Mouse (Mus musculus): ENCODE results near the gene Mogs. TPM values are rescaled to one million over a fixed set of nuclear protein-coding genes. Genes with fewer than 3 reads are reported as not detected.

Mogs gene
- polyA plus RNA-seq, 1 experiment from 2014 or later, result 6.8 TPM

- no peak overlapping the region for H3K4me2 ChIP-seq (ENCODE audit: low read depth, low read length)
Measured at GRCm38 (mm10) chr6:83071220-83071619, 44.1 kb upstream of the Mogs start.

DNA sequence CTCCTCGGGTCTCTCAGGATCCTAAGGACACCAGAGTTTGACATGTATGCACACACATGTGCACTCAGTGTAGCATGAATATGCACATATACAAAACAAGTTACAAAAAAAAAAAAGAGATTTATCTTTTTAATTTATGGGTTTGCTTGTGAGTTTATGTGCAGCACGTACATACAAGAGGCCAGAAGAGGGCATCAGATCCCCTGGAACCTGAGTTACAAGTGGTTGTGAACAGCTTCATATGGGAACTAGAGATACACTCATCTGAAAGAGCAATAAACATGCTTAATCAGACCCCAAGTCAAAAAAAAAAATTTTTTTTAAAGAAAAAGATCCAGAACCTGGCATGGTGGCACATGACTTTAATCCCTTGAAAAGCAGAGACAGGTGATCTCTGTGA lies 40.3 kb upstream of the Mogs start:
- no peak overlapping the region for H3K4me2 ChIP-seq (ENCODE audit: low read depth, low read length)
- WGBS (ENCODE audit: insufficient replicate concordance), result 13% methylated on average over 2 of the region's 2 CpGs
- ATAC-seq (ENCODE audit: low read depth), result no peak

More at GRCm38 (mm10) chr6:83071220-83071619, 44.1 kb upstream of the Mogs start:
- Histone ChIP-seq H3K4me1 (ENCODE audit: control insufficient read depth, low read depth, low read length) (peaks cover 19% of the 10 kb centered on the region), H3K27ac (ENCODE audit: low read length) (no peak overlapping the region), H3K9me3 (replicated peaks; ENCODE audit: control insufficient read depth, low read length) (no peaks in the 10 kb centered on the region), H3K4me3 (ENCODE audit: low read depth, low read length) (no peak overlapping the region), H3K27me3 (ENCODE audit: control insufficient read depth, insufficient read depth, low read depth, low read length) (peaks cover 98% of the 10 kb centered on the region), H3K36me3 (ENCODE audit: control insufficient read depth, insufficient read depth) (no peaks in the 10 kb centered on the region), H3K9ac (ENCODE audit: low read depth, low read length) (no peak overlapping the region)
- 2% methylated on average over 24 of the region's 24 CpGs for WGBS (ENCODE audit: insufficient replicate concordance)
- ATAC-seq (ENCODE audit: low read depth), result no peak

GRCm38 (mm10) chr6:83077630-83078323 lies 37.5 kb upstream of the Mogs start, which contains the start of gene Pcgf1:
Gene Pcgf1, plus strand, starts transcription at chr6:83077869.
- Histone ChIP-seq H3K9me3 (replicated peaks; ENCODE audit: control insufficient read depth, low read length) (no peaks in the 10 kb centered on the region), H3K27me3 (ENCODE audit: control insufficient read depth, insufficient read depth, low read depth, low read length) (peaks cover 39% of the 10 kb centered on the region), H3K4me3 (ENCODE audit: low read depth, low read length) (peak within 1 kb of the TSS; percentile 87), H3K9ac (ENCODE audit: low read depth, low read length) (peak within 1 kb of the TSS; percentile 92), H3K36me3 (ENCODE audit: control insufficient read depth, insufficient read depth) (peaks cover 2% of the 10 kb centered on the region; the same call in 1 of the 2 replicates), H3K4me1 (ENCODE audit: control insufficient read depth, low read depth, low read length) (peaks cover 11% of the 10 kb centered on the region), H3K4me2 (ENCODE audit: low read depth, low read length) (peak within 1 kb of the TSS; percentile 98), H3K27ac (ENCODE audit: low read length) (peak within 1 kb of the TSS; percentile 83)
- ATAC-seq (ENCODE audit: low read depth), result peak; percentile 33
- under 1% methylated on average over 54 of the region's 54 CpGs for WGBS (ENCODE audit: insufficient replicate concordance)

More for the DNA sequence above, 40.3 kb upstream of the Mogs start:
- no peak overlapping the region for H3K9ac ChIP-seq (ENCODE audit: low read depth, low read length)
- no peaks in the 10 kb centered on the region for H3K9me3 ChIP-seq (replicated peaks; ENCODE audit: control insufficient read depth, low read length)
- H3K4me3 ChIP-seq (ENCODE audit: low read depth, low read length), result no peak overlapping the region
- no peaks in the 10 kb centered on the region for H3K36me3 ChIP-seq (ENCODE audit: control insufficient read depth, insufficient read depth)
- peaks cover 67% of the 10 kb centered on the region for H3K27me3 ChIP-seq (ENCODE audit: control insufficient read depth, insufficient read depth, low read depth, low read length)
- peaks cover 25% of the 10 kb centered on the region for H3K4me1 ChIP-seq (ENCODE audit: control insufficient read depth, low read depth, low read length)
- no peak overlapping the region for H3K27ac ChIP-seq (ENCODE audit: low read length)

DNA sequence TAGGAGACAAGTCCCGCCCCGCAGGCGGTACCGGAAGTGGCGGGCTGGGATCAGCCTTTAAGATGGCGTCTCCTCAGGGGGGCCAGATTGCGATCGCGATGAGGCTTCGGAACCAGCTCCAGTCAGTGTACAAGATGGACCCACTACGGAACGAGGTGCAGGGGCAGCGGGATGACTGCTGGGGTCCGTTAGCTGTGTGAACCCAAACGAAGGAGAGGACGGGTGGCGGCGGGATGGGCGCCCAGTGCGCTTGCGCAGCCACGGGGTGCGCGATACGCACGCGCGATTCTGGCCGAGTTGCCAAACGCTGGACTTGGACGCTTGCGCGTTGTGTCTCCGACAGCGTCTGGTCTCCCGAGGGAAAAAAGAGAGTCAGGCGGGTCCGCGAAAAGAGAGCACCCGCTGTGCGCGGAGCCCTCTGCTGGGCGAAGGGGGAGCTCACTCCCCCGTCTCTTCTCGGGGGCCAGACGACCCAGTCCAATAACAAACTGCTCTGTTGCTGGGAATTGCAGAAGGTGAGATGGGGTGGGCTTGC lies 36.9 kb upstream of the Mogs start:
- under 1% methylated on average over 46 of the region's 46 CpGs for WGBS (ENCODE audit: insufficient replicate concordance)
- peak; percentile 92 for ATAC-seq (ENCODE audit: low read depth)
- Histone ChIP-seq H3K4me2 (ENCODE audit: low read depth, low read length) (peak overlapping the region; percentile 98), H3K9me3 (replicated peaks; ENCODE audit: control insufficient read depth, low read length) (no peaks in the 10 kb centered on the region), H3K27ac (ENCODE audit: low read length) (peak overlapping the region; percentile 83), H3K4me3 (ENCODE audit: low read depth, low read length) (peak overlapping the region; percentile 87), H3K4me1 (ENCODE audit: control insufficient read depth, low read depth, low read length) (peaks cover 11% of the 10 kb centered on the region), H3K27me3 (ENCODE audit: control insufficient read depth, insufficient read depth, low read depth, low read length) (peaks cover 40% of the 10 kb centered on the region), H3K9ac (ENCODE audit: low read depth, low read length) (peak overlapping the region; percentile 92), H3K36me3 (ENCODE audit: control insufficient read depth, insufficient read depth) (peaks cover 2% of the 10 kb centered on the region; the same call in 1 of the 2 replicates)

DNA sequence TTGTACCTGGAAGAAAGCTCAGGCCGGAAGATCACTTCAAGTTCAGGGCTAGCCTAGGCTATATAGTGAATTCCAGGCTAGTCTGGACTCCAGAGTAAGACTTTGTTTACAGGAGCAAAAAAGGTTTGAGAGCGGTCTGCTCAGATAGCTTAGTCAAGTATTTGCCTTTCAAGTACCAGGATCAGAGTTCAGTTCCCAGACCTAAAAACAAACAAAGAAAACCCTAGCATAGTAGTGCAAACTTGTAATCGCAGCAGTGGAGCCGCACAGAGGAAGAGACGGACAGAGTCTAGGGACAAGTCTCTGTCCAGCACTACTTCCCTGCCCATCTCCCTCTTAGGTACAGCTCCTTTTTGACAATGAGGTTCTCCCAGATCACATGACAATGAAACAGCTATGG lies 35.1 kb upstream of the Mogs start:
- no peak overlapping the region for H3K9ac ChIP-seq (ENCODE audit: low read depth, low read length)
- H3K27me3 ChIP-seq (ENCODE audit: control insufficient read depth, insufficient read depth, low read depth, low read length), result peaks cover 41% of the 10 kb centered on the region
- no peak overlapping the region for H3K27ac ChIP-seq (ENCODE audit: low read length)
- H3K4me2 ChIP-seq (ENCODE audit: low read depth, low read length), result no peak overlapping the region
- peaks cover 11% of the 10 kb centered on the region for H3K4me1 ChIP-seq (ENCODE audit: control insufficient read depth, low read depth, low read length)
- no peaks in the 10 kb centered on the region for H3K9me3 ChIP-seq (replicated peaks; ENCODE audit: control insufficient read depth, low read length)
- peaks cover 2% of the 10 kb centered on the region; the same call in 1 of the 2 replicates for H3K36me3 ChIP-seq (ENCODE audit: control insufficient read depth, insufficient read depth)
- no peak overlapping the region for H3K4me3 ChIP-seq (ENCODE audit: low read depth, low read length)
- 75% methylated on average over 5 of the region's 5 CpGs for WGBS (ENCODE audit: insufficient replicate concordance)
- no peak for ATAC-seq (ENCODE audit: low read depth)

- Histone ChIP-seq H3K4me2 (ENCODE audit: low read depth, low read length) (no peak overlapping the region), H3K4me1 (ENCODE audit: control insufficient read depth, low read depth, low read length) (peaks cover 8% of the 10 kb centered on the region), H3K27me3 (ENCODE audit: control insufficient read depth, insufficient read depth, low read depth, low read length) (peaks cover 58% of the 10 kb centered on the region), H3K9me3 (replicated peaks; ENCODE audit: control insufficient read depth, low read length) (no peaks in the 10 kb centered on the region), H3K27ac (ENCODE audit: low read length) (no peak overlapping the region), H3K9ac (ENCODE audit: low read depth, low read length) (no peak overlapping the region), H3K36me3 (ENCODE audit: control insufficient read depth, insufficient read depth) (peaks cover 2% of the 10 kb centered on the region; the same call in 1 of the 2 replicates), H3K4me3 (ENCODE audit: low read depth, low read length) (no peak overlapping the region)
- 48% methylated on average over 5 of the region's 5 CpGs for WGBS (ENCODE audit: insufficient replicate concordance)
- no peak for ATAC-seq (ENCODE audit: low read depth)
Measured at GRCm38 (mm10) chr6:83083497-83083896, 31.8 kb upstream of the Mogs start.

GRCm38 (mm10) chr6:83084477-83084876 lies 30.8 kb upstream of the Mogs start:
- WGBS (ENCODE audit: insufficient replicate concordance), result 17% methylated on average over 6 of the region's 6 CpGs
- H3K4me1 ChIP-seq (ENCODE audit: control insufficient read depth, low read depth, low read length), result no peaks in the 10 kb centered on the region; the same call in none of the 2 replicates
- no peak for ATAC-seq (ENCODE audit: low read depth)
- peaks cover 2% of the 10 kb centered on the region; the same call in 1 of the 2 replicates for H3K36me3 ChIP-seq (ENCODE audit: control insufficient read depth, insufficient read depth)
- no peaks in the 10 kb centered on the region for H3K9me3 ChIP-seq (replicated peaks; ENCODE audit: control insufficient read depth, low read length)
- H3K27ac ChIP-seq (ENCODE audit: low read length), result no peak overlapping the region
- no peak overlapping the region for H3K4me2 ChIP-seq (ENCODE audit: low read depth, low read length)
- H3K4me3 ChIP-seq (ENCODE audit: low read depth, low read length), result no peak overlapping the region
- H3K9ac ChIP-seq (ENCODE audit: low read depth, low read length), result no peak overlapping the region
- H3K27me3 ChIP-seq (ENCODE audit: control insufficient read depth, insufficient read depth, low read depth, low read length), result peaks cover 66% of the 10 kb centered on the region

GRCm38 (mm10) chr6:83086121-83087035 lies 28.9 kb upstream of the Mogs start, which contains the start of gene Lbx2:
Gene Lbx2, plus strand, starts transcription at chr6:83086367.
- H3K27ac ChIP-seq (ENCODE audit: low read length), result no peak within 1 kb of the TSS

More at GRCm38 (mm10) chr6:83086121-83087035, 28.9 kb upstream of the Mogs start, which contains the start of gene Lbx2:
- Histone ChIP-seq H3K36me3 (ENCODE audit: control insufficient read depth, insufficient read depth) (peaks cover 2% of the 10 kb centered on the region; the same call in 1 of the 2 replicates), H3K9ac (ENCODE audit: low read depth, low read length) (no peak within 1 kb of the TSS), H3K27me3 (ENCODE audit: control insufficient read depth, insufficient read depth, low read depth, low read length) (peaks cover 79% of the 10 kb centered on the region), H3K4me1 (ENCODE audit: control insufficient read depth, low read depth, low read length) (no peaks in the 10 kb centered on the region; the same call in 1 of the 2 replicates), H3K4me3 (ENCODE audit: low read depth, low read length) (0 out of 2 replicates have a peak within 1 kb of the TSS, but pooled peaks have one; percentile 10), H3K9me3 (replicated peaks; ENCODE audit: control insufficient read depth, low read length) (no peaks in the 10 kb centered on the region), H3K4me2 (ENCODE audit: low read depth, low read length) (peak within 1 kb of the TSS; percentile 28)
- no peak for ATAC-seq (ENCODE audit: low read depth)
- WGBS (ENCODE audit: insufficient replicate concordance), result 4% methylated on average over 42 of the region's 42 CpGs
